Mouse (Mus musculus) small intestine, adult 2 months (tissue): ENCODE measurements around the gene Fbxw4.

Source experiments
- CTCF ChIP-seq: fragments of 200-500 bp; IDR thresholded peaks from 2 replicates; pipeline ENCODE4 v1.5.1; 2012; ENCODE audit warnings: low read depth, mild to moderate bottlenecking, control low read depth, inconsistent platforms, low read length, moderate library complexity, mixed read lengths; ENCODE audit not compliant: insufficient replicate concordance, insufficient read length; ENCODE audit errors: extremely low read depth
- POLR2A ChIP-seq: fragments of 200-500 bp; IDR thresholded peaks from 2 replicates; pipeline ENCODE4 v1.6.1; 2012; ENCODE audit warnings: low read depth, mild to moderate bottlenecking, control low read depth, inconsistent platforms, low read length, moderate library complexity

GRCm38 (mm10) chr19:45583136-45583535 is 77.0 kb downstream of the Fbxw4 start:
- no peak for TF ChIP-seq POLR2A
- TF ChIP-seq CTCF, result no peak
